In genomic region chr16:93815856-93816736, GRCm38 (mm10) we compare ENCODE assay signal across 8 mouse cellular contexts. TPM values are rescaled to one million over a fixed set of nuclear protein-coding genes. Genes with fewer than 3 reads are reported as not detected.
A peak's percentile ranks its signal among the peaks of the same experiment; 100 is the strongest.
DNase-seq lines count a peak whose midpoint lies in the region; ATAC-seq lines count a peak whose summit lies in the region.

No protein-coding gene starts in this region.

- H3K4me2 ChIP-seq in kidney, embryonic 14.5 days (replicated peaks; ENCODE audit: low read depth, low read length) = no peak overlapping the region
- peak overlapping the region; percentile 28 for H3K4me2 ChIP-seq in lung, embryonic 15.5 days

- peaks cover 18% of the 10 kb centered on the region for H3K4me1 ChIP-seq in kidney, embryonic 14.5 days (ENCODE audit: control insufficient read depth, insufficient read depth, low read length)
- peaks cover 16% of the 10 kb centered on the region for H3K4me1 ChIP-seq in lung, embryonic 15.5 days

- peaks cover under 1% of the 10 kb centered on the region; the same call in 1 of the 2 replicates for H3K36me3 ChIP-seq in kidney, embryonic 14.5 days (ENCODE audit: control insufficient read depth, insufficient read depth, low read length)
- peaks cover 6% of the 10 kb centered on the region; the same call in 1 of the 2 replicates for H3K36me3 ChIP-seq in lung, embryonic 15.5 days

- H3K27me3 ChIP-seq in kidney, embryonic 14.5 days (ENCODE audit: control insufficient read depth, insufficient read depth, low read length) = no peaks in the 10 kb centered on the region
- no peaks in the 10 kb centered on the region for H3K27me3 ChIP-seq in lung, embryonic 15.5 days

- 50% methylated on average over 20 of the region's 20 CpGs for WGBS in kidney, embryonic 14.5 days
- 42% methylated on average over 20 of the region's 20 CpGs for WGBS in lung, embryonic 15.5 days

- peak overlapping the region; percentile 80 for H3K27ac ChIP-seq in kidney, embryonic 14.5 days (ENCODE audit: low read depth, low read length)
- H3K27ac ChIP-seq in lung, embryonic 15.5 days = peak overlapping the region; percentile 86

- H3K4me3 ChIP-seq in kidney, embryonic 14.5 days (ENCODE audit: low read length) = no peak overlapping the region
- H3K4me3 ChIP-seq in lung, embryonic 15.5 days = no peak overlapping the region

- peaks cover 14% of the 10 kb centered on the region for H3K9me3 ChIP-seq in kidney, embryonic 14.5 days (ENCODE audit: control insufficient read depth, low read length)
- H3K9me3 ChIP-seq in lung, embryonic 15.5 days = no peaks in the 10 kb centered on the region

- no peak overlapping the region for H3K9ac ChIP-seq in kidney, embryonic 14.5 days (ENCODE audit: low read depth, low read length)
- H3K9ac ChIP-seq in lung, embryonic 15.5 days = 0 out of 2 replicates have a peak overlapping the region, but pooled peaks have one; percentile 0

- peak; percentile 49; the same call in 1 of the 2 replicates for ATAC-seq in kidney, embryonic 14.5 days (ENCODE audit: low FRiP score, low TSS enrichment)
- peak; percentile 81 for ATAC-seq in lung, embryonic 15.5 days (ENCODE audit: borderline replicate concordance, extremely low read depth, low FRiP score, low TSS enrichment)

- peak; percentile 98 for DNase-seq in 416B (ENCODE audit: low read depth)
- peak; percentile 77 to 85 for DNase-seq in CD8-positive naive resting alpha-beta T cell, adult 2 months (ENCODE audit: low read depth in 2 of 2, low spot score in 2 of 2)
- peak; percentile 76 for DNase-seq in c-Kit-positive CD71-negative TER-119-negative erythroid progenitor cells, embryonic 14.5 days (ENCODE audit: low read depth)
- DNase-seq in heart, adult 9 months (ENCODE audit: low spot score in 2 of 2) = peak; percentile 84 to 91
- peak; percentile 66 to 74 for DNase-seq in spleen, postnatal 14 days (ENCODE audit: low spot score in 2 of 2)
- DNase-seq in cerebellum, postnatal 4 days (ENCODE audit: low spot score in 2 of 2) = no peak

RNA-seq across cellular contexts. Expression of gene Morc3, which starts 15.8 kb away (rescaled TPM):
- polyA plus RNA-seq in kidney, embryonic 14.5 days (2014; fragmentation: Nextera tagmentation; extraction: Ambion mirVana) = 23.5 and 42.7 TPM in 2 replicates
- polyA plus RNA-seq in lung, embryonic 15.5 days (2015; fragmentation: Nextera tagmentation; extraction: Ambion mirVana) = 31.8 and 33.1 TPM in 2 replicates

Comparison
In these comparisons a context has a peak if more than half of its experiments do, and no peak if none do; other contexts are left out.
1. DNase-seq: peak in 416B (single experiment), CD8-positive naive resting alpha-beta T cell, adult 2 months (2 of 2), c-Kit-positive CD71-negative TER-119-negative erythroid progenitor cells, embryonic 14.5 days (single experiment), heart, adult 9 months (2 of 2) and spleen, postnatal 14 days (2 of 2); none in cerebellum, postnatal 4 days (0 of 2).